Mouse (Mus musculus) olfactory bulb, adult 2 months (tissue): ENCODE data around the gene Gm5901. TPM values are rescaled to one million over a fixed set of nuclear protein-coding genes. Genes with fewer than 3 reads are reported as not detected.

Source experiments
- H3K27ac ChIP-seq: fragments of 200-500 bp; 2 replicates; pipeline ENCODE4 v1.5.1; 2012; ENCODE audit warnings: low read depth, low read length; ENCODE audit not compliant: insufficient read depth
- H3K4me1 ChIP-seq: fragments of 200-500 bp; 2 replicates; pipeline ENCODE4 v1.6.1; 2012; ENCODE audit warnings: low read length; ENCODE audit not compliant: control insufficient read depth, insufficient read depth
- H3K4me3 ChIP-seq: fragments of 200-500 bp; 2 replicates; pipeline ENCODE4 v1.5.1; 2012; ENCODE audit warnings: mild to moderate bottlenecking, low read depth, low read length, moderate library complexity; ENCODE audit not compliant: insufficient read depth
- CTCF ChIP-seq: fragments of 200-500 bp; IDR thresholded peaks from 2 replicates; pipeline ENCODE4 v1.5.1; 2012; ENCODE audit warnings: low read depth, mild to moderate bottlenecking, low read length, moderate library complexity; ENCODE audit not compliant: insufficient read depth
- POLR2A ChIP-seq: fragments of 200-500 bp; IDR thresholded peaks from 2 replicates; pipeline ENCODE4 v1.6.1; 2012; ENCODE audit warnings: mild to moderate bottlenecking, low read depth, low read length, moderate library complexity; ENCODE audit not compliant: insufficient read depth
- WGBS: fragments of 180-500 bp; shearing (Covaris S2); methylation state at CpG from one replicate; pipeline ENCODE4 v1.1.7; 2018; 5-methylcytosine and 5-hydroxymethylcytosine counted together
- polyA plus RNA-seq: library from polyadenylated mRNA; stranded (reverse); fragments of >200 nt; gene quantifications from 2 replicates; pipeline ENCODE4 v1.2.4, GENCODE M21; 2012; ENCODE audit warnings: low replicate concordance; ENCODE audit not compliant: missing spikeins, insufficient read depth, insufficient read length

Gene Gm5901
- polyA plus RNA-seq, 1 experiment, result not detected

DNA sequence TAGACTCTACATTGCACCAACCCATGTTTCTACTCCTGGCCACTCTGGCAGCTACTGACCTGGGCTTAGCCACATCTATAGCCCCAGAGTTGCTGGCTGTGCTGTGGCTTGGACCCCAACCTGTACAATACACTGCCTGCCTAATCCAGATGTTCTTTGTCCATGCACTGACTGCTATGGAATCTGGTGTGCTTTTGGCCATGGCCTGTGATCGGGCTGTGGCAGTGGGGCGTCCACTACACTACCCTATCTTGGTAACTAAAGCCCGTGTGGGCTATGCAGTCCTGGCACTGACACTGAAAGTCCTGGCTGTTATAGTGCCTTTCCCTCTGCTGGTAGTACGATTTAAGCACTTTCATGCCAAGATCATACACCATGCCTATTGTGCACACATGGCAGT, 6.3 kb upstream of the Gm5901 start:
- 96% methylated on average over 4 of the region's 4 CpGs for WGBS
- Histone ChIP-seq H3K27ac (no peak overlapping the region), H3K4me1 (no peaks in the 10 kb centered on the region), H3K4me3 (no peak overlapping the region)
- TF ChIP-seq POLR2A (no peak), CTCF (no peak)

DNA sequence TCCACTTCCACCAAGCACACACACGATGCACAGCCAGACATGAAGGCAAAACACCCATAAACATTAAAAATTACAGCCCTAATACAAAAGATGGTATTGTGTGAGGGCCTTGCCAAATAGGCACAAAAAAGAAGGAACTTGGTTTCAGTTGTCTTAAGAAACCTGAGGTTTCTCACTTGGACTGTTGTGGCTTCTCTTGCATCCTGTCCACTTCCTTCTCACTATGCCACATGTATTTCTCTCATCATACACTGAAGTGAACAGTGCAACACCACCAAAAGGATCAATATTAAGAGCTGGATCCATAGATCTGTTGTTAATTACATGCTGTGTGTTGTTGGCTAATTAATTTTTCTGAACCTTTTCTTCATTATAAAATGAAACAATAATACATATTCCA, 1.9 kb upstream of the Gm5901 start:
- TF ChIP-seq CTCF, result no peak
- TF ChIP-seq POLR2A, result no peak
- Histone ChIP-seq H3K4me1 (no peaks in the 10 kb centered on the region), H3K27ac (no peak overlapping the region), H3K4me3 (no peak overlapping the region)
- 80% methylated on average over 1 of the region's 1 CpGs for WGBS

DNA sequence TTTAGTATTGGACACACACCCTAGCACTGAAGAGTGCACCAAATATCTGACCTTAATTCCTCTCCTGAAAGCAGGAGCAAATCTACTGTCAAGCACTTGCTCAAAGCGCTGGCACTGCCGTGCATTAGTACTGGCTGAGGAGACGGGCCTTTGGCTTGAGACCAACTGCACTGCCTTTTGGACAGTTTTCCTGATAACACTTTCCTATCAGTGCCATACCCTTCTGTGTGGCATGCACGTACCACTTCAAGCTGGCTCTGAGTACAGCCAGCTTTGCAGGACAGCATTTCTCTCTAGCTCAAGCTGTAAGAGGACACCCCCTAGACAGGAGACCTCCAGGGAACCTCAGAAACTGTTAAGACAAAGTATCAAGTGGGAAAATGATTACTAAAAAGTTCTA, 1.3 kb upstream of the Gm5901 start:
- WGBS, result 70% methylated on average over 4 of the region's 4 CpGs
- no peak overlapping the region for H3K4me3 ChIP-seq
- no peak overlapping the region for H3K27ac ChIP-seq
- TF ChIP-seq CTCF (no peak), POLR2A (no peak)
- H3K4me1 ChIP-seq, result no peaks in the 10 kb centered on the region

DNA sequence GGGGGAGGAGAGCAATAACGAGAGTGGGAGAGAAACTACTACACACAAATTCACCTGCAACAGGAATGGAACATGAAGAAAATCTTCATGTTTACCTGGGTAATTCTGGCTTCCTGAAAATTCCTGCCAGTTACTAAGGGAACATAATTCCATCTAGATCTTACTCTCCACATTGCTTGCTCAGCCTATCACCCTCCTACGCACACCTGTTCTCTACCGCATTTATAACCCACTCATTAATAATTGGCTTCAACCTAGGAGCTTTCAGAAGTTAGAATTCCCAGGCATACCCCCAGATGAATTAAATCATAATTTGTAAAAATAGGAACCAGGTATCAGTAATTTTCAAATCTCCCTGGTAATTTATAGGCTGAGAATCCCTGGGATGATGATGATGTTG, 862 bp upstream of the Gm5901 start:
- Histone ChIP-seq H3K27ac (no peak overlapping the region), H3K4me3 (no peak overlapping the region), H3K4me1 (no peaks in the 10 kb centered on the region)
- 95% methylated on average over 3 of the region's 3 CpGs for WGBS
- TF ChIP-seq CTCF (no peak), POLR2A (no peak)

DNA sequence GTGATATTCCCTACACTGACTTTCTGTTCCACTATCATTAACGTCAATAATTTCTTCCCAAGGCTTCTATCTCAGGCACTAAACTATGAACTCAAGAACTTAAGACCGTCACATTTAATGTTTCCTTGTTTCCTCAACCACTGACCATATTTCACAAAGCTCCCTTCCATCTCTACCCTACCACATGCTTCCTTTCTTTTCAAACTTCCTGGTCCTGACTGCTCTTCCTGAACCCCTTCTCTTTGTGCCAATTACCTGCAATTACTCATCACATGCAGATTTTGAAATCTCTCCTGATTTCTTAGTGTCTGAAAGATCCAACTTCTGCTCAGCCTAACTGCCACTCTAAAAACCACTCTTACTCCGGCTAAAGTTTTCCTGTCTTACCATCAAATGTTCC, 5.5 kb downstream of the Gm5901 start:
- TF ChIP-seq POLR2A, result no peak
- no peak for TF ChIP-seq CTCF
- Histone ChIP-seq H3K4me3 (no peak overlapping the region), H3K4me1 (no peaks in the 10 kb centered on the region), H3K27ac (no peak overlapping the region)
- 96% methylated on average over 3 of the region's 3 CpGs for WGBS

DNA sequence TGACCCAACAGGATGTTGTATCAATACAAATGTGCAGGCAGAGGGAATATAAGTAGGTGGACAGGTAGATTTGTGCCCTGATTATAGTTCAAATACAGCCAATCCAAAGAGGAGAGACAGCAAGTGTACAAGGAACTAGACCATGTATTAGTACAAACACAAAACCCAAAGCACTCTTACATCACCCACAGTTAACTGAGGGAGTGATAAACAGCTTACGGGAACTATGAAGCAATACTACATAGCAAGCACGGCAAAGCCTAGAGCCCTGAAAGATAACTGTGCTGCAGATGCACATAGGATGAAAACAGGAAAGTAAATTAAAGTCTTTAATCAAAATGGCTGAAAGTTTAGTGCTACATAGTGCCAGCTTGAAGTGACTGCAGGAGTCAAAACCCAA, 12.9 kb downstream of the Gm5901 start:
- no peak for TF ChIP-seq POLR2A
- TF ChIP-seq CTCF, result no peak
- Histone ChIP-seq H3K4me3 (no peak overlapping the region), H3K27ac (no peak overlapping the region), H3K4me1 (no peaks in the 10 kb centered on the region)
- WGBS, result 96% methylated on average over 2 of the region's 2 CpGs

DNA sequence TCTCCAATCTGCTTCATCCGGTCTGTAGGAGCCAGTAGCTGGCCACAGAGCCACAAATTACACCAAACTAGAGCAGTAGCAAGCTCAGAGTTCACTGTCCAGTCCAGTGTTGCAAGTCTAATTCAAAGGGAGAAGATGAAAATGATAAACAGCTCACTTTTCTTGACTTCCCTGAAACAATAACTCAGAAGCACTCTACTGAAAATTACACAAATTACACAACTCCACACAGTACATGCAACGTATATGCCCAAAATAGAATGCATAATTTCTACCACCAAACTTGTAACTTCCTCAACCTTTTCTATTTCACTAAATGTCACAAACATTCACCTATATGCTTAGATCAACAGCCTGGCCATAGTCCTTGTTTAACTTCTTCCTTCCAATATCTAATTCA, 15.4 kb downstream of the Gm5901 start:
- 85% methylated on average over 2 of the region's 2 CpGs for WGBS
- TF ChIP-seq CTCF, result no peak
- TF ChIP-seq POLR2A, result no peak
- H3K27ac ChIP-seq, result no peak overlapping the region
- H3K4me3 ChIP-seq, result no peak overlapping the region
- no peaks in the 10 kb centered on the region for H3K4me1 ChIP-seq

DNA sequence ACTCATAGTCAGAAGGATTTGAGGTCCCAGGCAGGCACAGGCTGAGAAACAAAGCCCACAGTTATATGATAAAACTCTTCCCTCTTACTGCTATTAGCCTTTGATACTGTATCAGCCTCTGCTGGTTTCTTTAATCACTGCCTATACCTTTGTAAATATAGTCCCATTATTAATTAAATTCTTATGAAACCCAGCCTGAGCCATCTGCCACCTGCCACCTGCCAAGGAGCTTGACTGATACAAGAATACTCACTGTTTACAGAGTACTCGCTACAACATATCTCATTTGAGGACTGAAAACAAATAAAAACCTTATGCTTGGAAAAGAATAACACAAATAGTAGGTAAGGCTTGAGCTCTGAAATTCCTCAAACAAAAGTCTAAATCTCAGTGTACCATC, 19.8 kb downstream of the Gm5901 start:
- WGBS, result 78% methylated on average over 1 of the region's 1 CpGs
- Histone ChIP-seq H3K4me3 (no peak overlapping the region), H3K27ac (no peak overlapping the region), H3K4me1 (peaks cover 6% of the 10 kb centered on the region; the same call in 1 of the 2 replicates)
- TF ChIP-seq POLR2A (no peak), CTCF (no peak)

DNA sequence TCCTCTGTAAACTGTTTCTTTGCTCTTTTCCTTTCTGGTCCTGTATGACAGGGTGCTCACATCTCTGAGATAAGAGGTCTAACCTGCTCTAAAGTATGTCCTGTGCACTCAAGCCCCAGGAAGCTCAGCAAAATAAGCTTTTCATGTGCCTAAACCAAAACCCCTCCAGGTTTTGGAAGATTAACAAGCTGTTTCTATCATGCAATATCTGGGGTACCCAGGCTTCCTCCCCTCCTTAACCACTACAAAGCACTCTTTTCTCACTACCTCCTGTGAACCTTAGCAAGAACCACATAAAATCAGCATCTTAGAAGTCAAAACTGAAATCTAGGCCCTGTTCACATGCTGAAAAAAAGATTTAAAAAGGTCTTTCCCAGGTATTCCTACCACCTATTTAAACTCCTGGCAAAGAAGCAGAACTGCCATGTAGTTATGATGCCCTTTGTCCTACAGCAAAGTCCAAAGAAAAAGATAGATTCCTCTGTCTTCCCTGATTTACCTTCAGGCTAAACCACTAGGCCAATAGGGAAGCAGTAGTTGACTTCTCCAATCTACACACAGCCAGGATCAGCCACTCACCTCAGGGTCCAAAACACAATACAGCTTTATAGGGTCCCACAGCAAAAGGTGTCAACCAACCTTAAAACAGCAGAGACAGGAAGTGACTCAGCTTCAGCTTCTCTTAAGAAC, 20.4 kb downstream of the Gm5901 start:
- TF ChIP-seq POLR2A, result no peak
- no peak for TF ChIP-seq CTCF
- no peak overlapping the region for H3K27ac ChIP-seq
- H3K4me1 ChIP-seq, result peaks cover 6% of the 10 kb centered on the region; the same call in 1 of the 2 replicates
- no peak overlapping the region for H3K4me3 ChIP-seq

DNA sequence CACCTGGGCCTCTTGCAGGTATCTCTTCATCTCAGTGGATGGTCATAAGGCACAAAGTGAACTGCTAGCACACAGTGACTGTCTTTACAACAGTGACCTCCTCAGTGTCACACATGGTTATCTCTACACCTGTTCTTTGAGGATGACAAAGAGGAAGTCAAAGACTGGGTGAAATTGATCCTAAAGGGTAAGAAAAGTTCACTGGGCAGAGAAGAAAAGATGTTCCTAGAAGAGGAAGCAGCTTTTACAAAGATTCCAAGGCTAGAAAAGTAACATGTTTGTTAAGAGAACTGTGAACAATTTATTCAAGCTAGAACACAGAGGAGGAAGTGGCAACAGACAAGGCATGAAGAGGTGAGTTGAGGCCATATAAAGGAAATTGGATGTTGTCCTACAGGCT, 21.3 kb downstream of the Gm5901 start:
- peaks cover 6% of the 10 kb centered on the region; the same call in 1 of the 2 replicates for H3K4me1 ChIP-seq
- H3K27ac ChIP-seq, result no peak overlapping the region
- no peak overlapping the region for H3K4me3 ChIP-seq
- no peak for TF ChIP-seq CTCF
- no peak for TF ChIP-seq POLR2A
